Mouse (Mus musculus) heart, embryonic 12.5 days (tissue): ENCODE measurements around the gene Cdc14a. TPM values are rescaled to one million over a fixed set of nuclear protein-coding genes. Genes with fewer than 3 reads are reported as not detected.
"Not testable (repeated sequence)": the region's sequence is repeated elsewhere in the genome, so short reads cannot be mapped to it uniquely, and the experiment has no call there.

Experiments used
- ATAC-seq: fragments of 200-750 bp; cut with Nextera tagmentation; 2 replicates; pipeline ENCODE4 v1.8.0; 2017; ENCODE audit warnings: moderate TSS enrichment, moderate library complexity; ENCODE audit not compliant: insufficient number of reproducible peaks, low FRiP score
- H3K27ac ChIP-seq: fragments of 300-500 bp; sonication (generic); 2 replicates; pipeline ENCODE4 v1.5.1; 2016; ENCODE audit warnings: mild to moderate bottlenecking, moderate library complexity; ENCODE audit not compliant: poor library complexity, severe bottlenecking
- H3K27me3 ChIP-seq: fragments of 300-500 bp; sonication (generic); replicated peaks from 2 replicates; pipeline ENCODE4 v1.6.1; 2016; ENCODE audit warnings: mild to moderate bottlenecking, moderate library complexity
- H3K36me3 ChIP-seq: fragments of 300-500 bp; sonication (generic); 2 replicates; pipeline ENCODE4 v1.6.1; 2016; ENCODE audit warnings: mild to moderate bottlenecking, moderate library complexity
- H3K4me1 ChIP-seq: fragments of 300-500 bp; sonication (generic); replicated peaks from 2 replicates; pipeline ENCODE4 v1.6.1; 2016; ENCODE audit warnings: mild to moderate bottlenecking
- H3K4me2 ChIP-seq: fragments of 300-500 bp; sonication (generic); 2 replicates; pipeline ENCODE4 v1.6.1; 2016; ENCODE audit warnings: mild to moderate bottlenecking, moderate library complexity
- H3K4me3 ChIP-seq: fragments of 300-500 bp; sonication (generic); 2 replicates; pipeline ENCODE4 v1.5.1; 2016; ENCODE audit warnings: mild to moderate bottlenecking
- H3K9ac ChIP-seq: fragments of 300-500 bp; sonication (generic); 2 replicates; pipeline ENCODE4 v1.6.1; 2016; ENCODE audit warnings: mild to moderate bottlenecking, moderate library complexity
- H3K9me3 ChIP-seq: fragments of 300-500 bp; sonication (generic); replicated peaks from 2 replicates; pipeline ENCODE4 v1.6.1; 2016; ENCODE audit warnings: mild to moderate bottlenecking, moderate library complexity
- WGBS: fragments of 180-500 bp; shearing (Covaris S2); methylation state at CpG from one replicate; pipeline ENCODE4 v1.1.7; 2016; 5-methylcytosine and 5-hydroxymethylcytosine counted together
- polyA plus RNA-seq: library from polyadenylated mRNA; unstranded; fragments of >200 nt; fragmentation: Nextera tagmentation; extraction: Ambion mirVana; gene quantifications from 2 replicates; pipeline ENCODE4 v1.2.1, GENCODE M21; 2016

Cdc14a gene
- polyA plus RNA-seq, 1 experiment from 2014 or later, result 7.8 TPM

GRCm38 (mm10) chr3:116368868-116369437, 54.9 kb downstream of the Cdc14a start:
- Histone ChIP-seq H3K27me3 (no peaks in the 10 kb centered on the region), H3K4me3 (no peak overlapping the region), H3K9me3 (no peaks in the 10 kb centered on the region), H3K4me2 (no peak overlapping the region), H3K27ac (no peak overlapping the region), H3K9ac (no peak overlapping the region), H3K36me3 (no peaks in the 10 kb centered on the region), H3K4me1 (peaks cover 12% of the 10 kb centered on the region)
- no peak for ATAC-seq
- 49% methylated on average over 4 of the region's 4 CpGs for WGBS

GRCm38 (mm10) chr3:116366125-116366524, 57.7 kb downstream of the Cdc14a start:
- Histone ChIP-seq H3K4me2 (no peak overlapping the region), H3K27ac (no peak overlapping the region), H3K36me3 (0 out of 2 replicates have a peak, but pooled peaks cover 3% of the 10 kb centered on the region), H3K4me3 (no peak overlapping the region), H3K9me3 (no peaks in the 10 kb centered on the region), H3K4me1 (peaks cover 9% of the 10 kb centered on the region; the same call in 1 of the 2 replicates), H3K27me3 (no peaks in the 10 kb centered on the region), H3K9ac (no peak overlapping the region)
- no peak for ATAC-seq
- WGBS, result 88% methylated on average over 2 of the region's 2 CpGs

GRCm38 (mm10) chr3:116361906-116362305, 61.9 kb downstream of the Cdc14a start:
- ATAC-seq, result no peak
- H3K4me1 ChIP-seq, result no peaks in the 10 kb centered on the region
- H3K27ac ChIP-seq, result no peak overlapping the region
- H3K4me3 ChIP-seq, result no peak overlapping the region
- 0 out of 2 replicates have a peak, but pooled peaks cover 6% of the 10 kb centered on the region for H3K36me3 ChIP-seq
- no peaks in the 10 kb centered on the region for H3K9me3 ChIP-seq
- no peak overlapping the region for H3K4me2 ChIP-seq
- H3K9ac ChIP-seq, result no peak overlapping the region
- H3K27me3 ChIP-seq, result no peaks in the 10 kb centered on the region
- 78% methylated on average over 7 of the region's 7 CpGs for WGBS

- Histone ChIP-seq H3K27ac (no peak overlapping the region), H3K4me1 (no peaks in the 10 kb centered on the region), H3K27me3 (no peaks in the 10 kb centered on the region), H3K36me3 (0 out of 2 replicates have a peak, but pooled peaks cover 6% of the 10 kb centered on the region), H3K9me3 (no peaks in the 10 kb centered on the region), H3K4me2 (no peak overlapping the region), H3K4me3 (no peak overlapping the region), H3K9ac (no peak overlapping the region)
- no peak for ATAC-seq
- WGBS, result 90% methylated on average over 5 of the region's 5 CpGs
Observed at GRCm38 (mm10) chr3:116361101-116361500, 62.7 kb downstream of the Cdc14a start.

GRCm38 (mm10) chr3:116357866-116358265, 66.0 kb downstream of the Cdc14a start:
- 88% methylated on average over 7 of the region's 7 CpGs for WGBS
- H3K27ac ChIP-seq, result no peak overlapping the region
- H3K4me2 ChIP-seq, result no peak overlapping the region

GRCm38 (mm10) chr3:116357180-116357579, 66.7 kb downstream of the Cdc14a start:
- peaks cover 13% of the 10 kb centered on the region for H3K4me1 ChIP-seq
- ATAC-seq, result no peak
- 69% methylated on average over 4 of the region's 4 CpGs for WGBS
- H3K4me3 ChIP-seq, result no peak overlapping the region
- no peak overlapping the region for H3K4me2 ChIP-seq
- H3K9me3 ChIP-seq, result no peaks in the 10 kb centered on the region
- H3K9ac ChIP-seq, result no peak overlapping the region
- no peaks in the 10 kb centered on the region for H3K27me3 ChIP-seq
- 0 out of 2 replicates have a peak, but pooled peaks cover 4% of the 10 kb centered on the region for H3K36me3 ChIP-seq
- H3K27ac ChIP-seq, result no peak overlapping the region

More at GRCm38 (mm10) chr3:116357866-116358265, 66.0 kb downstream of the Cdc14a start:
- Histone ChIP-seq H3K36me3 (0 out of 2 replicates have a peak, but pooled peaks cover 4% of the 10 kb centered on the region), H3K4me1 (0 out of 2 replicates have a peak, but pooled peaks cover 7% of the 10 kb centered on the region), H3K9ac (no peak overlapping the region), H3K4me3 (no peak overlapping the region), H3K9me3 (no peaks in the 10 kb centered on the region), H3K27me3 (no peaks in the 10 kb centered on the region)
- ATAC-seq, result no peak

- WGBS, result 89% methylated on average over 15 of the region's 15 CpGs
- Histone ChIP-seq H3K9ac (no peak overlapping the region), H3K4me1 (peaks cover 18% of the 10 kb centered on the region), H3K9me3 (no peaks in the 10 kb centered on the region), H3K36me3 (no peaks in the 10 kb centered on the region), H3K27ac (no peak overlapping the region), H3K4me3 (no peak overlapping the region), H3K27me3 (no peaks in the 10 kb centered on the region), H3K4me2 (no peak overlapping the region)
- ATAC-seq, result no peak
Observed at GRCm38 (mm10) chr3:116355026-116355788, 68.6 kb downstream of the Cdc14a start.

GRCm38 (mm10) chr3:116352486-116352885, 71.3 kb downstream of the Cdc14a start:
- 67% methylated on average over 6 of the region's 6 CpGs for WGBS
- ATAC-seq, result no peak
- no peak overlapping the region for H3K9ac ChIP-seq
- no peak overlapping the region for H3K4me2 ChIP-seq
- H3K9me3 ChIP-seq, result no peaks in the 10 kb centered on the region
- H3K27ac ChIP-seq, result 0 out of 2 replicates have a peak overlapping the region, but pooled peaks have one; percentile 4
- H3K27me3 ChIP-seq, result no peaks in the 10 kb centered on the region
- no peak overlapping the region for H3K4me3 ChIP-seq
- H3K36me3 ChIP-seq, result peaks cover under 1% of the 10 kb centered on the region; the same call in 1 of the 2 replicates
- peaks cover 18% of the 10 kb centered on the region for H3K4me1 ChIP-seq

- Histone ChIP-seq H3K4me1 (peaks cover 16% of the 10 kb centered on the region), H3K36me3 (peaks cover 8% of the 10 kb centered on the region; the same call in 1 of the 2 replicates), H3K9ac (no peak overlapping the region), H3K27ac (no peak overlapping the region), H3K27me3 (no peaks in the 10 kb centered on the region), H3K9me3 (no peaks in the 10 kb centered on the region), H3K4me2 (no peak overlapping the region), H3K4me3 (no peak overlapping the region)
- 87% methylated on average over 6 of the region's 6 CpGs for WGBS
- no peak for ATAC-seq
Observed at GRCm38 (mm10) chr3:116350389-116350967, 73.4 kb downstream of the Cdc14a start.

- ATAC-seq, H3K9me3 ChIP-seq, H3K27ac ChIP-seq, H3K27me3 ChIP-seq, H3K4me2 ChIP-seq, H3K4me3 ChIP-seq, H3K4me1 ChIP-seq, H3K9ac ChIP-seq: not testable (repeated sequence)
- WGBS, result 94% methylated on average over 29 of the region's 29 CpGs
- H3K36me3 ChIP-seq, result peaks cover 18% of the 10 kb centered on the region
Observed at GRCm38 (mm10) chr3:116347571-116347970, 76.3 kb downstream of the Cdc14a start.

- WGBS, result 86% methylated on average over 11 of the region's 11 CpGs
- no peak for ATAC-seq
- H3K36me3 ChIP-seq, result peaks cover 23% of the 10 kb centered on the region
- H3K9ac ChIP-seq, result no peak overlapping the region
- H3K4me1 ChIP-seq, result 0 out of 2 replicates have a peak, but pooled peaks cover 5% of the 10 kb centered on the region
- no peaks in the 10 kb centered on the region for H3K9me3 ChIP-seq
- no peak overlapping the region for H3K4me3 ChIP-seq
- no peak overlapping the region for H3K27ac ChIP-seq
- H3K4me2 ChIP-seq, result no peak overlapping the region
- no peaks in the 10 kb centered on the region for H3K27me3 ChIP-seq
Observed at GRCm38 (mm10) chr3:116345245-116345644, 78.6 kb downstream of the Cdc14a start.
